Mouse (Mus musculus) bone marrow, adult 2 months (tissue): ENCODE measurements around the gene Rims3.

Experiments
- CTCF ChIP-seq: fragments of 200-500 bp; IDR thresholded peaks from 2 replicates; pipeline ENCODE4 v1.5.1; 2011; ENCODE audit warnings: low read length, control low read depth; ENCODE audit not compliant: control insufficient read depth, insufficient read depth
- POLR2A ChIP-seq: fragments of 200-500 bp; IDR thresholded peaks from 2 replicates; pipeline ENCODE4 v1.6.1; 2011; ENCODE audit warnings: low read depth, mild to moderate bottlenecking, control low read depth, low read length, borderline replicate concordance; ENCODE audit not compliant: control insufficient read depth

DNA sequence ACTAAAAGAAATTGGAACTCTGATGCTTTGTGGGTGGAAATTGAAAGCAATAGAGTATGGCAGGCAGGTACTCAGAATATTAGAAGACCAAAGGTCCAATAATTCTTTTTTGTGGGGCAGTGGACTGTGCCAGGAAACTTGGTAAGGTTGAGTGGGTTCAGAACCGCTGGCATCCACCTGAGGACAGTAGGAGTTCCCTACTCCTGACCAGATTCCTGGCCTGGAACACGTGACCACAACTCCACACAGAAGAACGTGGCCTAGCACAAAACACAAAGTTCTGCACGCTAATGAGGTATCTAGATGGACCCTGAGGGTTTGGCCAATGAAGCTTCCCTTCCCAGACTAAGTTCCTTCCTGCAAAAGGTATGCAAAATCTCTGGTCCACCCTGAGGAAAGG lies 58.2 kb downstream of the Rims3 start:
- TF ChIP-seq CTCF (no peak), POLR2A (no peak)
